Mouse (Mus musculus) embryonic facial prominence, embryonic 10.5 days (tissue): ENCODE results near the gene Nxt2. TPM values are rescaled to one million over a fixed set of nuclear protein-coding genes. Genes with fewer than 3 reads are reported as not detected.
"Not testable (repeated sequence)": the region's sequence is repeated elsewhere in the genome, so short reads cannot be mapped to it uniquely, and the experiment has no call there.

Source experiments
- DNase-seq: peaks from one replicate; pipeline ENCODE4 v3.0.0-alpha.2; 2017; ENCODE audit warnings: low spot score
- H3K27ac ChIP-seq: fragments of 300-500 bp; sonication (generic); replicated peaks from 2 replicates; pipeline ENCODE4 v1.5.1; 2016; ENCODE audit warnings: mild to moderate bottlenecking
- H3K27me3 ChIP-seq: fragments of 300-500 bp; sonication (generic); replicated peaks from 2 replicates; pipeline ENCODE4 v1.6.1; 2016; ENCODE audit warnings: low read depth, mild to moderate bottlenecking; ENCODE audit not compliant: poor library complexity, severe bottlenecking
- H3K36me3 ChIP-seq: fragments of 300-500 bp; sonication (generic); replicated peaks from 2 replicates; pipeline ENCODE4 v1.6.1; 2016; ENCODE audit warnings: mild to moderate bottlenecking, moderate library complexity
- H3K4me1 ChIP-seq: fragments of 300-500 bp; sonication (generic); 2 replicates; pipeline ENCODE4 v1.6.1; 2016
- H3K4me3 ChIP-seq: fragments of 300-500 bp; sonication (generic); 2 replicates; pipeline ENCODE4 v1.5.1; 2016; ENCODE audit warnings: mild to moderate bottlenecking, moderate library complexity
- H3K9me3 ChIP-seq: fragments of 300-500 bp; sonication (generic); 2 replicates; pipeline ENCODE4 v1.6.1; 2016; ENCODE audit warnings: mild to moderate bottlenecking
- WGBS: fragments of 180-500 bp; shearing (Covaris S2); methylation state at CpG from one replicate; pipeline ENCODE4 v1.1.7; 2016; 5-methylcytosine and 5-hydroxymethylcytosine counted together
- polyA plus RNA-seq: library from polyadenylated mRNA; unstranded; fragments of >200 nt; fragmentation: Nextera tagmentation; extraction: Ambion mirVana; gene quantifications from 2 replicates; pipeline ENCODE4 v1.2.1, GENCODE M21; 2016

Gene Nxt2
- polyA plus RNA-seq, 1 experiment from 2014 or later: 9.2 TPM

DNA sequence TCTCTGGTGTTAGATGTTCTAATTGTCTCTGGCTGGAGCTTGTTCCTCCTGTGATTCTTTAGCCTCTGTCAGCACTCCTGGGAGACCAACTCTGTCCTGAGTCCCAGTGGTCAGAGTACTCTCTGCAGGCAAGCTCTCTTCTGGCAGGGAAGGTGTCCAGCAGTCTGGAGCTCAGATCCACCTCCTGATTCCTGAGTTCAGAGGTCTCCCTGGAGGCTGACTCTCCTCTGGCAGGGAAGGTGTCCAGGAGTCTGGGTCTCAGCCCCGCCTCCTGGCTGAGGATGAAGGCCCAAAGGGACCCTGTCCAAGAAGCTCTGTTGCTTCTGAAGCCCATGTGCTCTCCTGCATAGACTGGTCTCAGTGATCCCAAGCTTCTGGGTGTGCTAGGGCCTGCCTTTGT is 9.6 kb downstream of the Nxt2 start:
- not testable (repeated sequence) for H3K4me3 ChIP-seq, H3K36me3 ChIP-seq, H3K4me1 ChIP-seq, H3K9me3 ChIP-seq, H3K27ac ChIP-seq, DNase-seq
- WGBS: 79% methylated on average over 1 of the region's 1 CpGs
- peaks cover 22% of the 10 kb centered on the region for H3K27me3 ChIP-seq

DNA sequence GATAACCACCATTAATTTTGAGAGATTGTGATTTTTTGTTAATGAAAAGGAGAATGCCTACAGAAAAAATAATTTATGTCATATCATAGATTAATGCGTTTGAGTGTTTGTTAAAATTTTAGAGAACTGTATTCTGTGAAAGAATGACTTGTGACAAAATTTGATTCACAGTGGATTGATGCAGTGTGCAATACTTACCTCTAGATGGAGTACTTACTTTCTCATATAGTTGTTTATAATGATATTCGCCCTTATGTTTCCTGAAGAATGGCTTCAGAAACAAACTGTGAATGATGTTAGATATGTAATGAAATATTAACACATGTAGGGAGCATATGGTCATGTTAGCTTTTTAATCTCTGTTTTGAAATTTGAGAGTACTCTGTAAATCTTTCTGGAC is 10.5 kb downstream of the Nxt2 start:
- Histone ChIP-seq H3K27me3 (peaks cover 22% of the 10 kb centered on the region), H3K36me3 (no peaks in the 10 kb centered on the region), H3K9me3 (no peaks in the 10 kb centered on the region), H3K4me1 (no peaks in the 10 kb centered on the region), H3K27ac (no peak overlapping the region), H3K4me3 (no peak overlapping the region)
- no peak for DNase-seq
- WGBS: 58% methylated on average over 2 of the region's 2 CpGs

DNA sequence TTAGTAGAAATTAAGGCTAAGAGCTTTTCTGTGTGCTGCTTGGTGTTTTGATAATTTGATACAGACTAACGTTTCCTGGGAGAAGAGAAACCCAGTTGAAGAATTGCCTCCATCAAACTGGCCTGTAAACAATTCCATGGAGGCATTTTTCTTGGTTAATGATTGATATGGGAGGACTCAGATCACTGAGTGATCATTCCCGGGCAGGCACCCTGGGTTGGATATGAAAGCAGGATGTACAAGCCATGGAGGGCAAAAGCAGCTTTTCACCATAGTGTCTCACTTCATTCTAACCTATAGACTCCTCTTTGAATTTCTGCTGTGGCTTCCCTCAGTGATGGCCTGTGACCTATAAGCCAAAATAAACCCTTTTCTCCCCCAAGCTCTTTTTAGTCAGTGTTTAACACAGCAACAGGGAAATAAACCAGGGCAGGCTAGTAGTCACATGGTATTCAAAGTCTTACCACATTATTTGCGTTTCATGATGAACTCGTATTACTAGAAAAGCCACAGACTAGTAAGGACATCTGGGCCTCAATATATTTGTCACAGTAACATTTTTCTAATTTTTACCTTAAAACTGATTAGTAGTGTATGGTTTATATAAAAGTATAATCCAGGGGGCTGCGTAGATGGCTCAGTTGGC is 19.2 kb downstream of the Nxt2 start:
- no peaks in the 10 kb centered on the region for H3K9me3 ChIP-seq
- no peak overlapping the region for H3K27ac ChIP-seq
- no peaks in the 10 kb centered on the region for H3K4me1 ChIP-seq
- no peak overlapping the region for H3K4me3 ChIP-seq
- no peaks in the 10 kb centered on the region for H3K36me3 ChIP-seq
- H3K27me3 ChIP-seq: peaks cover 57% of the 10 kb centered on the region
- WGBS: 83% methylated on average over 5 of the region's 5 CpGs
- DNase-seq: no peak

DNA sequence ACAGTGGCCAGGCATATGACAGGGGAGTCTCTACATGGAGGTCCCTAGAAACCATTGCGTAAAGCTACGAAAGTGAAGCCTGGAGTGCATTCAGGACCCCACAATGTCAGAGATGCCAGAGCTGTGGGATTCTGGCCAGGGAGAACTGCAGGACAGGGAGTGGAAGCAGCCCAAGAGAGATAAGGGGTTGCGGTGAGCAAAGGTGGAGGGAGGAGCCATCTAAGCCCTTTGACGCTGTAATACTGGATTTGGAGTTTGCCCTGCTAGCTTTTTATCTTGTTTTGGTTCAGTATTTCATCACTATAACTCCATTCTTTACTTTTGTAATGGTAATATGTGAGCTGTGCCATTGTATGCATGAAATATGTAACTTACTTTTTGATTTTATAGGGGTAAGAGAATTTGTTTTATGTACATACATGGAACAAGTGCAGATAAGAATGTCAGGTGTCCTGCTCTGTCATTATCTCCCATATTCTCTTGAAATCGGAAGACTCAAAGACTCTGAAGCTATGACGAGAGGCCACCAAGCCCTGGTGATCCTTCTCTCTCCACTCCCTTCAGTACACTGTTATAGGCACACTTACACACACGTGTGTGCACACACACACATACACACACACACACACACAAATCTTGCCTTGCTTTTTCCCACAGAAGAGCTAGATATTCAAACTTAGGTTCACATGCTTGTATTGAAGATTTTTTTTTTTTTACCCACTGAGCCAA is 23.6 kb downstream of the Nxt2 start:
- Histone ChIP-seq H3K36me3 (no peaks in the 10 kb centered on the region), H3K9me3 (no peaks in the 10 kb centered on the region), H3K27ac (no peak overlapping the region), H3K4me3 (no peak overlapping the region), H3K4me1 (no peaks in the 10 kb centered on the region), H3K27me3 (peaks cover 56% of the 10 kb centered on the region)
- no peak for DNase-seq
- WGBS: 80% methylated on average over 7 of the region's 7 CpGs

DNA sequence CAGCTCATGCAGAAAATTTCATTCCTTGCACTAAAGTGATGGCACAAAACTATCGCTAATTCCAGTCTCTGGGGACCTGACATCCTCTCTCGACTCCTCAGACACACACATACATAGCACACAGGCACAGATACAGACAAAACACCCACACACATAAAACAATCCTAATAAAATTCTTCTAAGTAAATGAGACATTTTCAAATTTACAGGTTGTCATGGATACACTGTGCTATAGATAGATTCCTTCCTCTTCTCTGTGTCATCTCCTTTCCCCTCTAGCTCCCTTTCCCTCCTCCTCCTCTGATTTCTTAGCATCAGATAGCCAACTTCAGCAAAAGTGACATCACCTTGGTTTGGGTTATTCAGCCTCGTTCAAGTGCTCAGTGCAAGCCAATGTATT is 49.5 kb downstream of the Nxt2 start:
- H3K4me3 ChIP-seq: no peak overlapping the region
- H3K9me3 ChIP-seq: no peaks in the 10 kb centered on the region
- no peak for DNase-seq
- H3K27me3 ChIP-seq: peaks cover 74% of the 10 kb centered on the region
- no peaks in the 10 kb centered on the region for H3K4me1 ChIP-seq
- H3K36me3 ChIP-seq: no peaks in the 10 kb centered on the region
- no peak overlapping the region for H3K27ac ChIP-seq
- WGBS: 83% methylated on average over 3 of the region's 3 CpGs

DNA sequence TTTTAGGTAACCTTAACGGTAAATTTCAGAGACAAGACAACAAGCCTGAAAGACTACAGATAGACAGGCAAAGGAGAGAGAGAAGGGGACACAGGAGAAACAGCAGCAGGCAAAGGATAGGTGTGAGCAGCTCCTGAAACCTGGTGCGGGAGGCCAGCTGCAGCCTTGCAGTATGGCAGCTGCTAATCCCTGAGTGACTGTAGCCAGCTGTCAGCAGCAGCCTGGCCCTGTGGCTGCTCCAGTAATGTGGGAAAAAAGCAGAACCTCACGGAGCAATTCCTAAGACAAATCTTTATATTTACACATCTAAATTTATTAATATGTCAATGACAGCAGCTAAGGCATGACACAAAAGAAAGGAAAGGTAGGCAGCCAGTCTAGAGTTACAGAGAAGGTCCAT is 50.0 kb downstream of the Nxt2 start:
- WGBS: 63% methylated on average over 3 of the region's 3 CpGs
- no peak for DNase-seq
- no peaks in the 10 kb centered on the region for H3K36me3 ChIP-seq
- H3K4me3 ChIP-seq: no peak overlapping the region
- H3K9me3 ChIP-seq: no peaks in the 10 kb centered on the region
- no peak overlapping the region for H3K27ac ChIP-seq
- no peaks in the 10 kb centered on the region for H3K4me1 ChIP-seq
- H3K27me3 ChIP-seq: peaks cover 74% of the 10 kb centered on the region

DNA sequence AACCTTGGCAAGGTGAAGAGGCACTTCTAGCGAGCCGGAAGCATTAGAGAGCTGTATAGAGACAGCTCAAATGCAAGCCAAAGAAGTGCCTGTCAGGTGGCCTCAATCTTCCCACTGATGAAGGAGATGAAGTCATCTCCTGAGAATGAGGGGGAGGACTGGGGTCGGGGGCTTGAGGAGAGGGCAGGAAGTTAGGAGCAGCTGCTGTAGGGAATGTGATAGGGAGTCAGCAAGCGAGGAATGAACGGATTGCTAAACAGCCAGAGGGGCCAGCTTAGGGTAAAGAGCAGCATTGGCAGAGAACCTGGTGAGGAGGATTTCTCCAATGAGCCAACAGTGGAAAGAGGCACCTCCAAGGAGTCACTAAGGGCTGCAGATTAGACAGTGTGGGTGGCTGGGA is 59.3 kb downstream of the Nxt2 start:
- no peaks in the 10 kb centered on the region for H3K36me3 ChIP-seq
- H3K9me3 ChIP-seq: no peaks in the 10 kb centered on the region
- no peak overlapping the region for H3K27ac ChIP-seq
- DNase-seq: peak; percentile 30
- 49% methylated on average over 5 of the region's 5 CpGs for WGBS
- peaks cover 71% of the 10 kb centered on the region for H3K27me3 ChIP-seq
- no peaks in the 10 kb centered on the region for H3K4me1 ChIP-seq
- H3K4me3 ChIP-seq: no peak overlapping the region

Other genes starting within 250 kb of the Nxt2 start
- gene Gucy2f, start 29.8 kb upstream of the Nxt2 start, polyA plus RNA-seq: not detected in 2 replicates
- gene Kcne1l, start 79.5 kb downstream of the Nxt2 start, polyA plus RNA-seq: 14.8 and 15.3 TPM in 2 replicates
- gene Acsl4, start 163.8 kb downstream of the Nxt2 start, polyA plus RNA-seq: 16.0 and 21.3 TPM in 2 replicates